Mouse (Mus musculus) hindbrain, postnatal 0 days (tissue): ENCODE measurements around the gene Adamts15. TPM values are rescaled to one million over a fixed set of nuclear protein-coding genes. Genes with fewer than 3 reads are reported as not detected.
A peak's percentile ranks its signal among the peaks of the same experiment; 100 is the strongest.

ENCODE experiments used
- ATAC-seq: fragments of 200-750 bp; cut with Nextera tagmentation; 2 replicates; pipeline ENCODE4 v1.8.0; 2017; ENCODE audit warnings: mild to moderate bottlenecking, moderate TSS enrichment, moderate library complexity
- DNase-seq: peaks from one replicate; pipeline ENCODE4 v3.0.0-alpha.2; 2015; ENCODE audit warnings: low spot score
- H3K27ac ChIP-seq: fragments of 300-500 bp; sonication (generic); 2 replicates; pipeline ENCODE4 v1.5.1; 2014; ENCODE audit warnings: mild to moderate bottlenecking
- H3K27me3 ChIP-seq: fragments of 300-500 bp; sonication (generic); 2 replicates; pipeline ENCODE4 v1.6.1; 2014; ENCODE audit warnings: low read length, mixed read lengths; ENCODE audit not compliant: insufficient read depth
- H3K36me3 ChIP-seq: fragments of 300-500 bp; sonication (generic); 2 replicates; pipeline ENCODE4 v1.6.1; 2014; ENCODE audit warnings: low read length, mixed read lengths; ENCODE audit not compliant: insufficient read depth
- H3K4me1 ChIP-seq: fragments of 300-500 bp; sonication (generic); 2 replicates; pipeline ENCODE4 v1.6.1; 2014; ENCODE audit warnings: antibody characterized with exemption, low read length, mixed read lengths; ENCODE audit not compliant: insufficient read depth
- H3K4me2 ChIP-seq: fragments of 300-500 bp; sonication (generic); 2 replicates; pipeline ENCODE4 v1.6.1; 2014; ENCODE audit warnings: low read depth, mild to moderate bottlenecking, low read length, moderate library complexity, mixed read lengths
- H3K4me3 ChIP-seq: fragments of 300-500 bp; sonication (generic); 2 replicates; pipeline ENCODE4 v1.5.1; 2014; ENCODE audit warnings: low read length
- H3K9ac ChIP-seq: fragments of 300-500 bp; sonication (generic); replicated peaks from 2 replicates; pipeline ENCODE4 v1.6.1; 2014; ENCODE audit warnings: mild to moderate bottlenecking, low read length, moderate library complexity, mixed read lengths
- H3K9me3 ChIP-seq: fragments of 300-500 bp; sonication (generic); 2 replicates; pipeline ENCODE4 v1.6.1; 2016; ENCODE audit warnings: low read length, mixed read lengths
- CTCF ChIP-seq: IDR thresholded peaks from 2 replicates; pipeline ENCODE4 v1.5.1; 2016; ENCODE audit warnings: antibody characterized with exemption, control low read depth, low read depth
- WGBS: fragments of 180-500 bp; shearing (Covaris S2); extraction: QIAGEN DNeasy Blood & Tissue Kit; methylation state at CpG from one replicate; pipeline ENCODE4 v1.1.7; 2014; 5-methylcytosine and 5-hydroxymethylcytosine counted together
- polyA plus RNA-seq: library from polyadenylated mRNA; unstranded; fragments of >200 nt; fragmentation: Nextera tagmentation; extraction: Ambion mirVana; gene quantifications from 2 replicates; pipeline ENCODE4 v1.2.1, GENCODE M21; 2015
- total RNA-seq: library from RNA; depleted of rRNA; stranded (reverse); fragments of >200 nt; gene quantifications from 2 replicates; pipeline ENCODE4 v1.2.3, GENCODE M21; 2014

Gene Adamts15
- total and polyA plus RNA-seq, 2 experiments from 2014 or later: 3.5 to 14.6 TPM

DNA sequence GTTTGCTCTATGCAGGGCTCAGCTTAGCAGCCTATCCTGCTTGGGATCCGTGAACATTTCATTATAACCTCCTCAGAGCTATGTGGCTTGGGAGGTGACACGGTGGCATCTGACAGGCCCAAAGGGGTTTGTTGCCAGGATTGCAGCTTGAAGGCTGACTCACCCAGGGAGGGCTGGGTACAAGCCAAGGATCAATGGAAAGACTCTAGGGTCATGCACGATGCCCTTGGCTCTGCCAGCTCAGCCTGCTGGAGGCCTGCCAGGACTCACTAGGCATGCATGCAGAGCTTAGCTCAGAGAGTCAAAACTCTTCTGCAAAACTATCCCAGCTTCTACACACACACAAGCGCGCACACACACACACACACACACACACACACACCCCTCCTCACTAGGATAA is 25.5 kb downstream of the Adamts15 start:
- Histone ChIP-seq H3K4me3 (no peak overlapping the region), H3K27ac (no peak overlapping the region), H3K36me3 (peaks cover 8% of the 10 kb centered on the region; the same call in 1 of the 2 replicates), H3K27me3 (no peaks in the 10 kb centered on the region), H3K4me1 (peaks cover 3% of the 10 kb centered on the region; the same call in 1 of the 2 replicates), H3K4me2 (no peak overlapping the region), H3K9me3 (no peaks in the 10 kb centered on the region), H3K9ac (no peak overlapping the region)
- TF ChIP-seq CTCF: no peak
- 31% methylated on average over 5 of the region's 5 CpGs for WGBS
- ATAC-seq (peak; percentile 51; the same call in 1 of the 2 replicates), DNase-seq (peak; percentile 79)

- Histone ChIP-seq H3K4me3 (no peak overlapping the region), H3K9ac (no peak overlapping the region), H3K4me1 (peaks cover 3% of the 10 kb centered on the region; the same call in 1 of the 2 replicates), H3K27me3 (no peaks in the 10 kb centered on the region), H3K27ac (no peak overlapping the region), H3K36me3 (no peaks in the 10 kb centered on the region), H3K4me2 (no peak overlapping the region), H3K9me3 (no peaks in the 10 kb centered on the region)
- no peak for TF ChIP-seq CTCF
- 39% methylated on average over 3 of the region's 3 CpGs for WGBS
- peak; percentile 47 for DNase-seq
- ATAC-seq: no peak
Measured at GRCm38 (mm10) chr9:30895618-30896017, 26.6 kb downstream of the Adamts15 start.

DNA sequence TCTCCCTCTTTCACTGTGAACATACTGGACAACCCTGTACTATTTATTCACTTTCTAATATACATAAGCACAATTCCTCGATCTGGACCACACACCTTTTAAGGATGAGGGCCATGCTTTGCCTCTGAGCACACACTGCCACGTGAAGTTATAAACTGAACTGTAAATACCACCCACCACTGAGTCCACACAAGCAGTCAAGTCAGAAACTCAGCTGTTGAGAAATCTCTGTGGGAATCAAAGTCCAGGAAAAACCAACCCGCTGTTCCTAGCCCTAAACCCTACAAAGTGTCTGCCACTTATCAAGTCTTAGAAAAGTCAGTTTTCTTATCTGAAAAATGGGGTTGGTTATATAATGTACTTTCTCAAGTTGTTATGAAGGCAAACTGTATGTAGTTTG is 36.0 kb downstream of the Adamts15 start:
- 84% methylated on average over 3 of the region's 3 CpGs for WGBS
- ATAC-seq (no peak), DNase-seq (no peak)
- TF ChIP-seq CTCF: no peak
- H3K4me2 ChIP-seq: no peak overlapping the region
- H3K4me3 ChIP-seq: no peak overlapping the region
- H3K9me3 ChIP-seq: no peaks in the 10 kb centered on the region
- no peak overlapping the region for H3K27ac ChIP-seq
- no peak overlapping the region for H3K9ac ChIP-seq
- no peaks in the 10 kb centered on the region for H3K36me3 ChIP-seq
- H3K27me3 ChIP-seq: no peaks in the 10 kb centered on the region
- H3K4me1 ChIP-seq: no peaks in the 10 kb centered on the region

DNA sequence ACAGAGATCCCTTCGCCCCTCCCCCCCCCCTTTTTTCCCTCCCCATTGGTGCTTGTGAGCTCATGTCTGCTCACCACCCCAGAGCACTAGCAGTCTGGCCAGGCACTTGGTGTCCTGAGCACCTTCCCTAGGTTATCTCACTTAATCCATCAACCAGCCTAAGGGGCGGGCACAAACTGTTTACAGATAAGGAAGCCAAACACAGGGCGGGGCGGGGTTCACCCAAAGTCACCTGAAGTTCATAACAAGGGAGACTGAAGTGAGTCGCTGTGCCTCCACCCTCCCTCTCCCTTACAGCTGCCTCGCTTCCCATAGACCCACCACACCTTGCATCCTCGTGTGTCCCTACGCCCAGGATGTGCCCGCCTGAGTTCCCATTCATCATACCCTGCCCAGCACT is 41.7 kb downstream of the Adamts15 start:
- no peak for TF ChIP-seq CTCF
- Histone ChIP-seq H3K4me2 (no peak overlapping the region), H3K9ac (no peak overlapping the region), H3K9me3 (no peaks in the 10 kb centered on the region), H3K27me3 (no peaks in the 10 kb centered on the region), H3K4me1 (no peaks in the 10 kb centered on the region), H3K36me3 (no peaks in the 10 kb centered on the region), H3K4me3 (no peak overlapping the region), H3K27ac (no peak overlapping the region)
- 86% methylated on average over 9 of the region's 9 CpGs for WGBS
- no peak for ATAC-seq
- no peak for DNase-seq

GRCm38 (mm10) chr9:30879947-30880273 is 42.3 kb downstream of the Adamts15 start:
- TF ChIP-seq CTCF: no peak
- Histone ChIP-seq H3K4me2 (no peak overlapping the region), H3K36me3 (no peaks in the 10 kb centered on the region), H3K4me1 (no peaks in the 10 kb centered on the region), H3K9ac (no peak overlapping the region), H3K27ac (no peak overlapping the region), H3K9me3 (no peaks in the 10 kb centered on the region), H3K27me3 (no peaks in the 10 kb centered on the region), H3K4me3 (no peak overlapping the region)
- no peak for DNase-seq
- no peak for ATAC-seq
- 90% methylated on average over 2 of the region's 2 CpGs for WGBS

DNA sequence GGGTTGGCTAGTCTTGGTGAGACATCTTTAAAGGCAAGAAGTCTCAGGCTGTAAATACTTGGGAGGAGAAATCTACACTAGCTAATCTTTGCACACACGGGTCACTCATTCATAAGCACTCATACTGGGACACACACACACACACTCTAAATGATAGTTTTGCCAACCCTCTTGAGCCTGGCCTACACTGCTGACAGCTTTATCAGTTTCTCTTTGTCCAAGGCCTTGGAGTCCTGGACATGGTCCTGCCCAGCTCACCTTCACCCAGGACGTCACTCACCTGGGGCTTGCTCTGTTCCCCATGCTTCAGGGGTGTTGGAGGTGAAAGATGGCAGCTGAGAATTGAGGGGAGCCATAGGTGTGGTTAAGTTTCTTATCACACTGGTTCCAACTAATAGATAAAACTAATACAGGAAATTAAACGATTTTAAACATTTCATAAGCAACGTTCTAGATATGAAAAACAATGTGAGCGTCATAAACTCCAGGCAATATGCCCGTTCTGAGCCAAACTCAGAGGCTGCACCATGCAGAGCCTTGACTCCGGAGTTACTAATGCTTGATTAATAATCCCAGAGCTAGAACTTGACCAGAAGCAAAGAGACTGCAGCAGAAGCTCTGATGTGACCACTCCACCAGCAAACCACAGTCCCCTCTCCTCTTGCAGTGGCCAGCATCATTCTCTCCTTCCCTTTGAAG is 42.9 kb downstream of the Adamts15 start:
- no peaks in the 10 kb centered on the region for H3K9me3 ChIP-seq
- H3K27me3 ChIP-seq: no peaks in the 10 kb centered on the region
- ATAC-seq (no peak), DNase-seq (no peak)
- H3K36me3 ChIP-seq: no peaks in the 10 kb centered on the region
- 82% methylated on average over 7 of the region's 7 CpGs for WGBS
- no peaks in the 10 kb centered on the region for H3K4me1 ChIP-seq
- TF ChIP-seq CTCF: no peak
- no peak overlapping the region for H3K4me2 ChIP-seq
- H3K4me3 ChIP-seq: no peak overlapping the region
- no peak overlapping the region for H3K9ac ChIP-seq
- no peak overlapping the region for H3K27ac ChIP-seq

- Histone ChIP-seq H3K4me3 (no peak overlapping the region), H3K27ac (no peak overlapping the region), H3K36me3 (no peaks in the 10 kb centered on the region), H3K9me3 (no peaks in the 10 kb centered on the region), H3K4me2 (no peak overlapping the region), H3K27me3 (no peaks in the 10 kb centered on the region), H3K4me1 (no peaks in the 10 kb centered on the region), H3K9ac (no peak overlapping the region)
- 89% methylated on average over 3 of the region's 3 CpGs for WGBS
- ATAC-seq (no peak), DNase-seq (no peak)
- no peak for TF ChIP-seq CTCF
Measured at GRCm38 (mm10) chr9:30876552-30876951, 45.7 kb downstream of the Adamts15 start.
